Mouse (Mus musculus) induced T-regulatory cell, adult 2 months (primary cell): ENCODE data around the gene Slc44a4.
"Not testable (repeated sequence)": the region's sequence is repeated elsewhere in the genome, so short reads cannot be mapped to it uniquely, and the experiment has no call there.

Experiments used
- DNase-seq: peaks from one replicate; pipeline ENCODE4 v3.0.0-alpha.2; 2012; ENCODE audit warnings: low read depth

The Slc44a4 gene

GRCm38 (mm10) chr17:34962125-34962524 is 47.9 kb downstream of the Slc44a4 start:
- no peak for DNase-seq

DNA sequence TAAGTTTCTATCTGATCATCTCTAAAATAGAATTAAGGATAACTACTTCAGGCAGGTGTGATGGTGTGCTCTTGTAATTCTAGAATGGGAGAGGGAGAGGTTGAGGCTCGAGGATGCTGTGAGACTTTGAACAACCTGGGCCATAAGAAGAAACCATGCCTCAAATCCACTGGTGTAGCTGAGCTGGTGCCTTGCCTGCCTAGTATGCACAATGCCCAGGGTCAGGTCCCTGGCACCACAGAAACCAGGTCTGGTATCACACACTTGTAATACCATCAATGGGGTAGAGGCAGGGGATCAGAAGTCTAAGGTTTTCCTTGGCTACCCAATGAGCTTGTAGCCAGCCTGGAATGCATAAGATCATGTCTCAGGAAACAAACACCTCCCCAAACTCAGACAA is 48.6 kb downstream of the Slc44a4 start:
- DNase-seq, result no peak

- no peak for DNase-seq
These were observed 50.4 kb downstream of the Slc44a4 start for GRCm38 (mm10) chr17:34964640-34965049.

DNA sequence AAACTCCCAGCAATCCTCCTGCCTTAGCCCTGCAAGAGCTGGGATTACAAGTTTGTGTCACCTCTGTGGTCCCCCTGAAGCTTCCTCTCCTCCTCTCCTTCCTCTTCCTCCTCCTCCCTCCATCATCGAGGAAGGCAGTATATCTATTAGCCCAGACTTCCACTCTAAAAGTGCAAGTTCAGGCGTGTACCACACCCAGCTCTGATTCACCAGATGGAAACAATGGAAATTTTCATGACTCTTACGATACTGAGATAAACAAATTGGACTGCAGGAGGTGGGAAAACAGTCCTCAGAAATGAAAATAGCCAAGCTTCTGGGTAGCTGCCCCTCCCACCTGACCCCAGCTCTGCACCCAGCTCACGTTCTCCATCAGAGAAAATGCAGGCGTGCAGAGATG is 51.4 kb downstream of the Slc44a4 start:
- DNase-seq, result no peak

GRCm38 (mm10) chr17:34969822-34970221 is 55.6 kb downstream of the Slc44a4 start, which contains the start of gene Gm20481:
TSS of gene Gm20481 (plus strand) at chr17:34969912.
- not testable (repeated sequence) for DNase-seq

GRCm38 (mm10) chr17:34970850-34971249 is 56.6 kb downstream of the Slc44a4 start:
- DNase-seq, result not testable (repeated sequence)

GRCm38 (mm10) chr17:34971694-34972068 is 57.4 kb downstream of the Slc44a4 start:
- DNase-seq, result not testable (repeated sequence)

DNA sequence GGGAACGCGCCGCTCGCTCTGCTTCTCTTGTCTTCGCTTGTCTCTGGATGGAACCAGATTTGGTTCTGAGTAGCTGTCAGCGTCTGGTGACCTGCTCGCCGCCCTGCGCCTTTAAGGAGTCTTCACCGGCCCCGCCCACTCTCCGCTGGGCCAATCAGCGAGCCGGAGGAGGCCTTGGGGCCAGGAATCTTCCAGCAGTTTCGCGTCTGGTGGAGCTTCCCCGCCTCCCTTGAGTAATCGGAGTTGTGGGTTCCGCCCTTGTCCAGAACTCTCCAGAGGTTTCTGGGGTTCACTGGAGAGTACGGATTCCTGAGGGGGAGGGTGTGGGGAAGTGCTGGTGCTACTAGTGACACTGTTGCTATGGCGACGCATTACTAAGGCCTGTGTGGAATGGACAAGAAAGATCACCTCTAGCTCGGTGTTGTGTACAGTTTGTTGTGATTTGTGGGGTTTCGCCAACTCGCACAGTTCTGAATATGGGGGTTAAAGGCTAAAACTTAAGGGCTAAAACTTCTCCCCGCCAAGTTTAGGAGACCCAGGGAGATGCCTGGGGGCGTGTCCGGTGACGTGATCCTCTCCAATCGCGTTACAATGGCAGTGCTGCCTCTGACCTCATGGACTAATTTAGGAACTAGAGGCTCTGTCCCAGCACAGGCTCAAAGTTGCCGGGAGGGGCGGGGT is 57.9 kb downstream of the Slc44a4 start, which contains the start of the genes Hspa1a and Hspa1l:
Hspa1a (minus strand) TSS at position 88 of the 681 bp plus-strand sequence.
Hspa1l (plus strand) TSS at position 635 of the 681 bp plus-strand sequence.
- DNase-seq, result peak; percentile 85

DNA sequence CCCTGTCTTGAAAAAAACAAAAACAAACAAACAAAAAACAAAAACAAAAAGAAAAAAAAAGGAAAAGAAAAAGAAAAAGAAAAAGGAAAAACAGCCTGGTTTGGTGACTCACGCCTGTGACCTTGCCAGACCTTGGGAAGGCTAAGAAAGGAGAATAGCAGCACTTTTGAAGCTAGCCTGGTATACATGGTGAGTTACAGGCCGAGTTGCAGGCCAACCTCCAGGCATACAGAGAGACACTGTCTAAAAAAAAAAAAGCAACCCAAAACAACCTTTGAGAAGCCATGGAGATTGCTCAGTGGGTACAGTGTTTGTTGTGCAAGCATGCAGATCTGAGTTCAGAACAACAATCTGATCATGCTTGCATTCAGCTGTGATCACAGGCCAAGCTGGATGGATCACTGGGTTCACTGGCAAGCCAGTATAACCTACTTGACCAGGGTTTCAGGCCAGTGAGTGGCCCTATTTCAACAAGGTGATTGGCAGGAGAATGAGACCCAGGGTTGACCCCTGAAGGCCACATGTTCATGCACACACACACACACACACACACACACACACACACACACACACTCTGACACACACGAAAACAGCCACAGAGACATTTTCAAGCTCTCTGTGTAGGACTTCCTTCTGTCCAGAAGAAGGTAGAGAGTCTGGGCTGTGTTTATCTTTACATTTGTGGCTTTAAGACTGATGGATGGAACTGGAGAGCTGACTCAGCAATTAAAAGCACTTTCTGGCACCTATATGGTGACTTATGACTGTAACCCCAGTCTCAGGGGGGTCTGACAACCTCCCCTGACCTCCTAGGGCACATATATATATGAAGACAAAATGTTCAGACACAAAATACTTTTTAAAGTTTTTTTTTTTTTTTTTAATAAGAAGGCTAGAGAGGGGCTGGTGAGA is 61.6 kb downstream of the Slc44a4 start:
- no peak for DNase-seq

GRCm38 (mm10) chr17:34977000-34977399 is 62.7 kb downstream of the Slc44a4 start:
- no peak for DNase-seq

DNA sequence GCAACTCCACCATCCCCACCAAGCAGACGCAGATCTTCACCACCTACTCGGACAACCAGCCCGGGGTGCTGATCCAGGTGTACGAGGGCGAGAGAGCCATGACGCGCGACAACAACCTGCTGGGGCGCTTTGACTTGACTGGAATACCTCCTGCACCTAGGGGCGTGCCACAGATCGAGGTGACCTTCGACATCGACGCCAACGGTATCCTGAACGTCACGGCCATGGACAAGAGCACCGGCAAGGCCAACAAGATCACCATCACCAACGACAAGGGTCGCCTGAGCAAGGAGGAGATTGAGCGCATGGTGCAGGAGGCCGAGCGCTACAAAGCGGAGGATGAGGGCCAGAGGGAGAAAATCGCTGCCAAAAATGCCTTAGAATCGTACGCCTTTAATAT is 64.0 kb downstream of the Slc44a4 start:
- no peak for DNase-seq

DNA sequence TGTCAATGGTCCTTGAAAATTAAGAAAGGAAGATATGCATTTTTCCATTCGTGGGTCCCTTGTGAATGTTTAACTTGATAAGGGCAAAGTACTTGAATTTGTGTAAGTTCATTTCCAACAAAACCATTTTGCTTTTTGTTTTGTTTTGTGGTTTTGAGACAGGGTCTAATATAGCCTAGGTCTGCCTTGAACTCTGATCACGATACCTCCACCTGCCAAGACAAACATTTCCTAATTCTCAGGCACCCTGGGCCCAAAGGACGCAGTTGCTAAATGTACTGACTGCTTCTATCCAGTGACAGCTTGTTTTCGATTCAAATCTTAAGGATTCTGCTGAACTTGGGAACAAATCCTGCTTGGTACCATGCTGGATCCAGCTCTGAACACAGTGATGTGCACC is 65.4 kb downstream of the Slc44a4 start:
- DNase-seq, result no peak
